In genomic region chr11:5184250-5184649, GRCm38 (mm10) we compare ENCODE assay signal across 9 mouse cellular contexts. TPM values are rescaled to one million over a fixed set of nuclear protein-coding genes. Genes with fewer than 3 reads are reported as not detected.
DNase-seq lines count a peak whose midpoint lies in the region; ATAC-seq lines count a peak whose summit lies in the region.
"Had no signal": no experiment of that assay in that cellular context is flagged by ENCODE, and none has a peak within 500 bp of the region (broad histone marks: within the 10 kb centered on the region; RNA-seq: fewer than 3 reads in every experiment).

No protein-coding gene starts in this region.

- no peak overlapping the region for H3K9ac ChIP-seq in midbrain, embryonic 12.5 days (replicated peaks)

- no peak overlapping the region for H3K4me3 ChIP-seq in midbrain, embryonic 12.5 days

- no peak overlapping the region for H3K4me2 ChIP-seq in midbrain, embryonic 12.5 days (replicated peaks)

- peak overlapping the region; percentile 21 for H3K27ac ChIP-seq in midbrain, embryonic 12.5 days (replicated peaks)

- no peaks in the 10 kb centered on the region for H3K36me3 ChIP-seq in midbrain, embryonic 12.5 days

- H3K27me3 ChIP-seq in midbrain, embryonic 12.5 days = peaks cover 10% of the 10 kb centered on the region; the same call in 1 of the 2 replicates

- ATAC-seq in common myeloid progenitor, adult 5-6 weeks (replicated peaks; ENCODE audit: low read depth, poor library complexity, severe bottlenecking) = peak; percentile 51
- peak; percentile 49; the same call in 1 of the 2 replicates for ATAC-seq in midbrain, embryonic 12.5 days (ENCODE audit: low FRiP score, low read depth)

- peaks cover 19% of the 10 kb centered on the region for H3K4me1 ChIP-seq in midbrain, embryonic 12.5 days

- DNase-seq in kidney, postnatal 4 days = peak; percentile 48 to 57
- no peak for DNase-seq in kidney, adult 18-20 months
- DNase-seq in forelimb bud, embryonic 11.5 days (ENCODE audit: low read depth, low spot score) = peak; percentile 41
- DNase-seq in layer of hippocampus, postnatal 14 days (ENCODE audit: low spot score in 2 of 2) = no peak
- no peak for DNase-seq in frontal cortex, postnatal 14 days (ENCODE audit: low spot score in 2 of 2)
- DNase-seq in heart, adult 9 months (ENCODE audit: low spot score in 2 of 2) = no peak
- DNase-seq: lung, postnatal 4 days had no signal

- 28% methylated on average over 9 of the region's 9 CpGs for WGBS in midbrain, embryonic 12.5 days

- no peaks in the 10 kb centered on the region for H3K9me3 ChIP-seq in midbrain, embryonic 12.5 days

RNA-seq across cellular contexts. Expression of gene Emid1, which starts 32.2 kb away (rescaled TPM):
- total RNA-seq in common myeloid progenitor, adult 5-6 weeks (2017) = 11.0 and 20.0 TPM in 2 replicates
- polyA plus RNA-seq in midbrain, embryonic 12.5 days (2016; fragmentation: Nextera tagmentation; extraction: Ambion mirVana) = 10.2 and 12.6 TPM in 2 replicates
- 10 to 100 TPM; 26.1 to 30.4 TPM for total RNA-seq in layer of hippocampus, postnatal 14 days (2021)

Comparison
In these comparisons a context has a peak if more than half of its experiments do, and no peak if none do; other contexts are left out.
1. DNase-seq: peak in kidney, postnatal 4 days (2 of 2) and forelimb bud, embryonic 11.5 days (single experiment); none in kidney, adult 18-20 months (single experiment), layer of hippocampus, postnatal 14 days (0 of 2), frontal cortex, postnatal 14 days (0 of 2) and heart, adult 9 months (0 of 2).